8 mouse cellular contexts compared by ENCODE assay signal in genomic region chr10:128084160-128084559, GRCm38 (mm10). TPM values are rescaled to one million over a fixed set of nuclear protein-coding genes. Genes with fewer than 3 reads are reported as not detected.
DNase-seq lines count a peak whose midpoint lies in the region; ATAC-seq and TF ChIP-seq lines count a peak whose summit lies in the region.

No protein-coding gene starts in this region.

- no peak for ATAC-seq in forebrain, embryonic 12.5 days (ENCODE audit: low FRiP score)
- ATAC-seq in liver, embryonic 14.5 days (ENCODE audit: insufficient read depth) = no peak

- peak overlapping the region; percentile 98 for H3K9ac ChIP-seq in forebrain, embryonic 12.5 days
- H3K9ac ChIP-seq in liver, embryonic 14.5 days (replicated peaks) = peak overlapping the region; percentile 90

- no peaks in the 10 kb centered on the region for H3K27me3 ChIP-seq in heart, embryonic 10.5 days (ENCODE audit: insufficient read depth, poor library complexity, severe bottlenecking)
- no peaks in the 10 kb centered on the region for H3K27me3 ChIP-seq in E14TG2a.4 (ENCODE audit: insufficient read depth, low read length)
- H3K27me3 ChIP-seq in forebrain, embryonic 12.5 days = no peaks in the 10 kb centered on the region
- H3K27me3 ChIP-seq in liver, embryonic 14.5 days (ENCODE audit: control insufficient read depth, insufficient read depth, low read length) = no peaks in the 10 kb centered on the region

- intact Hi-C loops in heart, postnatal 25 days (cut with DNase I) = no loop called here

- peaks cover 54% of the 10 kb centered on the region for H3K36me3 ChIP-seq in heart, embryonic 10.5 days
- H3K36me3 ChIP-seq in E14TG2a.4 (ENCODE audit: insufficient read depth, low read length) = peaks cover 55% of the 10 kb centered on the region
- peaks cover 47% of the 10 kb centered on the region for H3K36me3 ChIP-seq in forebrain, embryonic 12.5 days (replicated peaks)
- H3K36me3 ChIP-seq in liver, embryonic 14.5 days (replicated peaks; ENCODE audit: control insufficient read depth, insufficient read depth, low read depth) = peaks cover 45% of the 10 kb centered on the region

- peaks cover 14% of the 10 kb centered on the region; the same call in 1 of the 2 replicates for H3K4me1 ChIP-seq in heart, embryonic 10.5 days
- peaks cover 48% of the 10 kb centered on the region for H3K4me1 ChIP-seq in E14TG2a.4 (replicated peaks; ENCODE audit: low read depth, low read length)
- H3K4me1 ChIP-seq in forebrain, embryonic 12.5 days = peaks cover 18% of the 10 kb centered on the region
- peaks cover 11 to 14% of the 10 kb centered on the region in 2 experiments for H3K4me1 ChIP-seq in liver, embryonic 14.5 days (replicated peaks; ENCODE audit: control insufficient read depth in 2 of 2, insufficient read depth in 2 of 2, low read length in 1 of 2)

- H3K27ac ChIP-seq in heart, embryonic 10.5 days = peak overlapping the region; percentile 100
- H3K27ac ChIP-seq in forebrain, embryonic 12.5 days = peak overlapping the region; percentile 88; the same call in 1 of the 2 replicates
- peak overlapping the region; percentile 63 for H3K27ac ChIP-seq in liver, embryonic 14.5 days

- H3K4me2 ChIP-seq in forebrain, embryonic 12.5 days = peak overlapping the region; percentile 95
- H3K4me2 ChIP-seq in liver, embryonic 14.5 days (ENCODE audit: low read depth) = peak overlapping the region; percentile 79

- no peak for DNase-seq in heart, embryonic 10.5 days (ENCODE audit: low spot score)
- no peak for DNase-seq in heart, postnatal 25 days (ENCODE audit: low spot score)
- no peak for DNase-seq in liver, embryonic 14.5 days (ENCODE audit: low read depth in 3 of 3, low spot score in 3 of 3)
- DNase-seq in spleen, postnatal 36 days (ENCODE audit: low spot score in 2 of 2) = no peak
- DNase-seq in urinary bladder, postnatal 10 days (ENCODE audit: low spot score) = no peak
- no peak for DNase-seq in thymus, postnatal 10 days (ENCODE audit: low spot score in 2 of 2)

- H3K4me3 ChIP-seq in heart, embryonic 10.5 days = peak overlapping the region; percentile 98
- H3K4me3 ChIP-seq in E14TG2a.4 (replicated peaks; ENCODE audit: low read length) = peak overlapping the region; percentile 99
- peak overlapping the region; percentile 93 for H3K4me3 ChIP-seq in forebrain, embryonic 12.5 days (replicated peaks)
- H3K4me3 ChIP-seq in liver, embryonic 14.5 days (ENCODE audit: insufficient read depth in 1 of 2, low read depth in 2 of 2, low read length in 2 of 2) = peak overlapping the region; percentile 92 to 95

- TF ChIP-seq CTCF in E14TG2a.4 (conservative IDR thresholded peaks at IDR 0.05; ENCODE audit: low read length) = no peak
- TF ChIP-seq CTCF in liver, embryonic 14.5 days (IDR thresholded peaks at IDR 0.05; ENCODE audit: low read depth) = no peak

- TF ChIP-seq EP300 in liver, embryonic 14.5 days (IDR thresholded peaks at IDR 0.05; ENCODE audit: low read depth) = no peak

- H3K9me3 ChIP-seq in heart, embryonic 10.5 days = no peaks in the 10 kb centered on the region
- no peaks in the 10 kb centered on the region for H3K9me3 ChIP-seq in E14TG2a.4 (ENCODE audit: low read length)
- no peaks in the 10 kb centered on the region for H3K9me3 ChIP-seq in forebrain, embryonic 12.5 days
- no peaks in the 10 kb centered on the region for H3K9me3 ChIP-seq in liver, embryonic 14.5 days (ENCODE audit: control insufficient read depth, low read length)

- under 1% methylated on average over 3 of the region's 3 CpGs for WGBS in heart, embryonic 10.5 days
- WGBS in forebrain, embryonic 12.5 days = 6% methylated on average over 3 of the region's 3 CpGs
- WGBS in liver, embryonic 14.5 days (ENCODE audit: insufficient replicate concordance) = 0% methylated on average over 3 of the region's 3 CpGs

RNA-seq across cellular contexts. Expression of gene Atp5b, which starts 1.1 kb away (rescaled TPM):
- polyA plus RNA-seq in heart, embryonic 10.5 days (2016; fragmentation: Nextera tagmentation; extraction: Ambion mirVana) = 3,536 and 4,735 TPM in 2 replicates
- 1,000 to 10,000 TPM; 9,293 to 9,309 TPM for total RNA-seq in heart, postnatal 25 days (2021)
- polyA plus RNA-seq in forebrain, embryonic 12.5 days (2016; fragmentation: Nextera tagmentation; extraction: Ambion mirVana) = 2,091 and 2,135 TPM in 2 replicates
- 910 and 999 TPM in 2 replicates for polyA plus RNA-seq in liver, embryonic 14.5 days (2012; rRNA removed)
- polyA plus RNA-seq in liver, embryonic 14.5 days (2014; fragmentation: Nextera tagmentation; extraction: Ambion mirVana) = 1,823 and 1,877 TPM in 2 replicates

RNA-seq across cellular contexts. Expression of gene Baz2a, which starts 7.2 kb away (rescaled TPM):
- polyA plus RNA-seq in heart, embryonic 10.5 days (2016; fragmentation: Nextera tagmentation; extraction: Ambion mirVana) = 10.1 and 12.0 TPM in 2 replicates
- 10 to 100 TPM; 20.0 to 24.4 TPM for total RNA-seq in heart, postnatal 25 days (2021)
- 14.0 and 14.6 TPM in 2 replicates for polyA plus RNA-seq in forebrain, embryonic 12.5 days (2016; fragmentation: Nextera tagmentation; extraction: Ambion mirVana)
- 9.5 TPM in 2 replicates for polyA plus RNA-seq in liver, embryonic 14.5 days (2012; rRNA removed)
- 9.1 and 10.3 TPM in 2 replicates for polyA plus RNA-seq in liver, embryonic 14.5 days (2014; fragmentation: Nextera tagmentation; extraction: Ambion mirVana)

RNA-seq across cellular contexts. Expression of gene Ptges3, which starts 25.4 kb away (rescaled TPM):
- 403 and 465 TPM in 2 replicates for polyA plus RNA-seq in heart, embryonic 10.5 days (2016; fragmentation: Nextera tagmentation; extraction: Ambion mirVana)
- total RNA-seq in heart, postnatal 25 days (2021) = 10 to 100 TPM; 77.8 to 89.3 TPM
- 611 and 642 TPM in 2 replicates for polyA plus RNA-seq in forebrain, embryonic 12.5 days (2016; fragmentation: Nextera tagmentation; extraction: Ambion mirVana)
- 20.9 and 40.1 TPM in 2 replicates for polyA plus RNA-seq in liver, embryonic 14.5 days (2012; rRNA removed)
- 233 and 244 TPM in 2 replicates for polyA plus RNA-seq in liver, embryonic 14.5 days (2014; fragmentation: Nextera tagmentation; extraction: Ambion mirVana)

RNA-seq across cellular contexts. Expression of gene Naca, which starts 48.8 kb away (rescaled TPM):
- 639 and 790 TPM in 2 replicates for polyA plus RNA-seq in heart, embryonic 10.5 days (2016; fragmentation: Nextera tagmentation; extraction: Ambion mirVana)
- total RNA-seq in heart, postnatal 25 days (2021) = 100 to 1,000 TPM; 502 to 533 TPM
- 758 and 799 TPM in 2 replicates for polyA plus RNA-seq in forebrain, embryonic 12.5 days (2016; fragmentation: Nextera tagmentation; extraction: Ambion mirVana)
- 160 and 272 TPM in 2 replicates for polyA plus RNA-seq in liver, embryonic 14.5 days (2012; rRNA removed)
- polyA plus RNA-seq in liver, embryonic 14.5 days (2014; fragmentation: Nextera tagmentation; extraction: Ambion mirVana) = 519 and 530 TPM in 2 replicates
